Mouse (Mus musculus): ENCODE data around the gene Aqp3.

Aqp3 gene

GRCm38 (mm10) chr4:41057361-41057760 is 40.6 kb downstream of the Aqp3 start:
- peak; percentile 39 for DNase-seq

- no peak for DNase-seq
Observed at GRCm38 (mm10) chr4:41056742-41057332, 41.1 kb downstream of the Aqp3 start.

- no peak for DNase-seq
Observed at GRCm38 (mm10) chr4:41056253-41056652, 41.7 kb downstream of the Aqp3 start.

- peak; percentile 47 for DNase-seq
Observed at GRCm38 (mm10) chr4:41055111-41055510, 42.9 kb downstream of the Aqp3 start.

- DNase-seq, result no peak
Observed at GRCm38 (mm10) chr4:41051781-41052180, 46.2 kb downstream of the Aqp3 start.

- DNase-seq, result peak; percentile 85
Observed at GRCm38 (mm10) chr4:41050726-41051675, 47.0 kb downstream of the Aqp3 start.

- no peak for DNase-seq
Observed at GRCm38 (mm10) chr4:41048926-41049325, 49.1 kb downstream of the Aqp3 start.

GRCm38 (mm10) chr4:41047524-41048271 is 50.3 kb downstream of the Aqp3 start, which contains the start of gene Aqp7:
Aqp7 (minus strand) TSS chr4:41048139.
- no peak for DNase-seq

- no peak for DNase-seq
Observed at GRCm38 (mm10) chr4:41046254-41046795, 51.7 kb downstream of the Aqp3 start.

GRCm38 (mm10) chr4:41045288-41045687 is 52.7 kb downstream of the Aqp3 start:
- DNase-seq, result no peak

GRCm38 (mm10) chr4:41043961-41044360 is 54.0 kb downstream of the Aqp3 start:
- no peak for DNase-seq

- no peak for DNase-seq
Observed at GRCm38 (mm10) chr4:41042880-41043279, 55.1 kb downstream of the Aqp3 start.
